Mouse (Mus musculus) testis, adult 2 months (tissue): ENCODE data around the gene Chka.

Experiments
- CTCF ChIP-seq: fragments of 200-500 bp; IDR thresholded peaks from 2 replicates; pipeline ENCODE4 v1.5.1; 2012; ENCODE audit warnings: low read depth, mild to moderate bottlenecking, inconsistent platforms, low read length, moderate library complexity; ENCODE audit not compliant: control insufficient read depth, insufficient read depth, insufficient replicate concordance
- POLR2A ChIP-seq: fragments of 200-500 bp; IDR thresholded peaks from 2 replicates; pipeline ENCODE4 v1.6.1; 2012; ENCODE audit warnings: low read depth, mild to moderate bottlenecking, inconsistent platforms, low read length, moderate library complexity; ENCODE audit not compliant: control insufficient read depth

- TF ChIP-seq POLR2A (no peak), CTCF (no peak)
Observed at GRCm38 (mm10) chr19:3842359-3843148, 9.0 kb upstream of the Chka start.
